Mouse (Mus musculus) liver, postnatal 0 days (tissue): ENCODE measurements at regions not wholly inside any gene's neighbourhood (a gene's known extent, or its start where the extent isn't known, plus 50 kb on each side); places are given as distances from the start of the nearest gene placed in this dataset.

Experiments
- ATAC-seq: fragments of 200-750 bp; cut with Nextera tagmentation; 2 replicates; pipeline ENCODE4 v1.8.0; 2017; ENCODE audit warnings: mild to moderate bottlenecking, moderate library complexity
- DNase-seq: peaks from one replicate; pipeline ENCODE4 v3.0.0-alpha.2; 2016
- H3K27ac ChIP-seq: fragments of 300-500 bp; sonication (generic); 2 replicates; pipeline ENCODE4 v1.5.1; 2014; ENCODE audit warnings: antibody characterized with exemption, moderate library complexity, mild to moderate bottlenecking, low read depth
- H3K27me3 ChIP-seq: fragments of 300-500 bp; sonication (generic); 2 replicates; pipeline ENCODE4 v1.6.1; 2014; ENCODE audit warnings: low read length, control low read depth, mixed read lengths; ENCODE audit not compliant: insufficient read depth
- H3K36me3 ChIP-seq: fragments of 300-500 bp; sonication (generic); replicated peaks from 2 replicates; pipeline ENCODE4 v1.6.1; 2014; ENCODE audit warnings: mild to moderate bottlenecking, control low read depth, low read length, moderate library complexity, mixed read lengths; ENCODE audit not compliant: insufficient read depth
- H3K4me1 ChIP-seq: fragments of 300-500 bp; sonication (generic); 2 replicates; pipeline ENCODE4 v1.6.1; 2014; ENCODE audit warnings: antibody characterized with exemption, mild to moderate bottlenecking, control low read depth; ENCODE audit not compliant: insufficient read depth
- H3K4me2 ChIP-seq: fragments of 300-500 bp; sonication (generic); 2 replicates; pipeline ENCODE4 v1.6.1; 2014; ENCODE audit warnings: low read depth, mild to moderate bottlenecking, low read length, moderate library complexity, mixed read lengths
- H3K4me3 ChIP-seq: fragments of 300-500 bp; sonication (generic); 2 replicates; pipeline ENCODE4 v1.5.1; 2014; ENCODE audit warnings: low read depth, low read length
- H3K9ac ChIP-seq: fragments of 300-500 bp; sonication (generic); replicated peaks from 2 replicates; pipeline ENCODE4 v1.6.1; 2014; ENCODE audit warnings: mild to moderate bottlenecking, moderate library complexity
- H3K9me3 ChIP-seq: fragments of 300-500 bp; sonication (generic); 2 replicates; pipeline ENCODE4 v1.6.1; 2016; ENCODE audit warnings: mild to moderate bottlenecking, control low read depth, low read length, mixed read lengths
- CTCF ChIP-seq: sonication (generic); IDR thresholded peaks from 2 replicates; pipeline ENCODE4 v1.5.1; 2016; ENCODE audit warnings: antibody characterized with exemption, low read depth
- EP300 ChIP-seq: IDR thresholded peaks from 2 replicates; pipeline ENCODE4 v1.6.1; 2016; ENCODE audit warnings: antibody characterized with exemption, low read depth, mild to moderate bottlenecking
- WGBS: fragments of 180-500 bp; shearing (Covaris S2); extraction: QIAGEN DNeasy Blood & Tissue Kit; methylation state at CpG from one replicate; pipeline ENCODE4 v1.1.7; 2014; ENCODE audit not compliant: insufficient replicate concordance; 5-methylcytosine and 5-hydroxymethylcytosine counted together

GRCm38 (mm10) chr9:101369380-101369779 lies 117.8 kb upstream of the Ppp2r3a start:
- Histone ChIP-seq H3K36me3 (no peaks in the 10 kb centered on the region), H3K9me3 (no peaks in the 10 kb centered on the region), H3K27me3 (no peaks in the 10 kb centered on the region), H3K4me3 (no peak overlapping the region), H3K4me1 (no peaks in the 10 kb centered on the region), H3K9ac (no peak overlapping the region), H3K27ac (no peak overlapping the region), H3K4me2 (no peak overlapping the region)
- no peak for TF ChIP-seq CTCF
- no peak for ATAC-seq
- DNase-seq = no peak
- WGBS = 30% methylated on average over 2 of the region's 2 CpGs

DNA sequence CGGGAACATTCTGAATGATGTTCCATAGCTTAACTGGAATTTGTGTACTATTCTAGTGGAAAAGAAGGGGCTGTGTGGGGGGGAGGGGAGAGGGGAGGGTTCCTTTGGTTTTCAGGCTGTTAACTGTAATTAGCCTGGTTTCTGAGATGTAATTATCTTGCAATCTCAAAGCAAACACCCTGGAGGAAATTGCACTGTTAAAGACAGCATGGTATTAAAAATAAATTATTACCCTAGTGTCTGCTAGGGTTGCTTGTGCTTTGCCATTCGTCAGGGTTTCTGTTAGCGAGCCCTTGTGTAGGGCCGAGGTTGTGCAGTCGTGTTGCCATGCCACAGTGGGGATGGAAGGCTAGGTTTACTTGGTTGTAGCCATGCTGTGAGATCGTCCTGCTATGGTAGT lies 105.0 kb upstream of the Ppp2r3a start:
- DNase-seq (no peak), ATAC-seq (no peak)
- H3K4me3 ChIP-seq = no peak overlapping the region
- no peak overlapping the region for H3K27ac ChIP-seq
- H3K36me3 ChIP-seq = no peaks in the 10 kb centered on the region
- H3K27me3 ChIP-seq = no peaks in the 10 kb centered on the region
- H3K4me2 ChIP-seq = no peak overlapping the region
- no peak for TF ChIP-seq CTCF
- TF ChIP-seq EP300 = no peak
- WGBS = 77% methylated on average over 6 of the region's 6 CpGs
- no peaks in the 10 kb centered on the region for H3K4me1 ChIP-seq
- no peaks in the 10 kb centered on the region for H3K9me3 ChIP-seq
- H3K9ac ChIP-seq = no peak overlapping the region

DNA sequence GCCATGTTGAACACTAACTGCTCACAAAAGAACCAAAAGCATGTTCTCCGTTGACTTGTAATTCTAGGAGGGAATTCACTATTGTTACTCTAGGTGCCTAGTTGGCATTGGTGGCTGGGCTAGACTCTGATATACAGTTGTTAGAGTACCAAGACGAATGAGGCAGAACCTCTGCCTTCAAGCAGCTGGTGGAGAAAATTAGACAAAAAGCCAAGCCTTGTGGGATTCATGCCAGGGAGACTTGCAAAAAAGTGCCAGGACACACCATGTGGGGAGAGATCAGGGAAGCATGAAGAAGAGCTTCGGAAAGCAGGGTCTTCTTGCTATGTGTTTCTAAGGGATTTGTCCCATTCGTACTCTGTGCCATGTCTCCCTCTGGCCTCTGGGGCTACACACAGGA lies 97.2 kb upstream of the Ppp2r3a start:
- H3K4me2 ChIP-seq = no peak overlapping the region
- H3K27me3 ChIP-seq = no peaks in the 10 kb centered on the region
- no peak overlapping the region for H3K9ac ChIP-seq
- no peaks in the 10 kb centered on the region for H3K4me1 ChIP-seq
- no peak for TF ChIP-seq CTCF
- no peak for TF ChIP-seq EP300
- WGBS = 87% methylated on average over 4 of the region's 4 CpGs
- H3K4me3 ChIP-seq = no peak overlapping the region
- no peak overlapping the region for H3K27ac ChIP-seq
- ATAC-seq = no peak
- H3K9me3 ChIP-seq = no peaks in the 10 kb centered on the region
- no peak for DNase-seq
- H3K36me3 ChIP-seq = no peaks in the 10 kb centered on the region

GRCm38 (mm10) chr9:101342887-101343286 lies 91.3 kb upstream of the Ppp2r3a start:
- no peaks in the 10 kb centered on the region for H3K36me3 ChIP-seq
- H3K27me3 ChIP-seq = no peaks in the 10 kb centered on the region
- ATAC-seq (no peak), DNase-seq (no peak)
- H3K4me2 ChIP-seq = no peak overlapping the region
- no peak overlapping the region for H3K27ac ChIP-seq
- TF ChIP-seq EP300 = no peak
- TF ChIP-seq CTCF = no peak
- H3K9ac ChIP-seq = no peak overlapping the region
- no peak overlapping the region for H3K4me3 ChIP-seq
- no peaks in the 10 kb centered on the region for H3K4me1 ChIP-seq
- 69% methylated on average over 5 of the region's 5 CpGs for WGBS
- no peaks in the 10 kb centered on the region for H3K9me3 ChIP-seq

DNA sequence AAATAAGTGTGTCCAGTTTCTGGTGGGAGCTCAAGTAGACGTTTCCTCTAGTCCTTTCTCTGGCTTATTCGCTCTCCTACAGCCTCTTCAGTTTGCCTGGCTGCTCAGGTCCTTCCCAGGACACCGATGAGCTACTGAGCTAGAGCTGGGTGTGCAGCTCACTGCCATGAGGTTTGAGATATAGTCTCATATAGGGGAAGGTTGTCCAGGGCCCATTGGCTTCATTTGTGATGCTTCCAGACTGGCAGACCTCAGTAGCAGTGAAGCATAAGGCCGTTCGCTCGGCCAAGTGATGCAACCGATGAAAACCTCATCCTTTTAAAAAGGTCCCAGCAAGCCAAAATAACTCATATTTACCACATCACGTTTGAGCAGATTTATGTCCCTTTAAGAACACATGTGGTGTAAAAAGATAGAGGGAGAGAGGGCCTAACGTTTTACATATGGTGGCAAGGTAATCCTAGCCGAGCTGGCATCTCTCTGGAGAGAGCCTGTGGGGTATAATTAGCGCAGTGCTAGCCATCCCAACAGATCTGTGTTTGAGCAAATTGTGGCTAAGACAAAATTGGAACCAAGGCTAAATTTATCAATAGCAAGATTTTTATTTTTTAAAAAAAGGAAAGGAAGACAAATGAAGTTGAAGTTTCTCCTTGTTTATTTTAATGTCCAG lies 89.3 kb upstream of the Ppp2r3a start:
- WGBS = 73% methylated on average over 11 of the region's 11 CpGs
- no peaks in the 10 kb centered on the region for H3K27me3 ChIP-seq

DNA sequence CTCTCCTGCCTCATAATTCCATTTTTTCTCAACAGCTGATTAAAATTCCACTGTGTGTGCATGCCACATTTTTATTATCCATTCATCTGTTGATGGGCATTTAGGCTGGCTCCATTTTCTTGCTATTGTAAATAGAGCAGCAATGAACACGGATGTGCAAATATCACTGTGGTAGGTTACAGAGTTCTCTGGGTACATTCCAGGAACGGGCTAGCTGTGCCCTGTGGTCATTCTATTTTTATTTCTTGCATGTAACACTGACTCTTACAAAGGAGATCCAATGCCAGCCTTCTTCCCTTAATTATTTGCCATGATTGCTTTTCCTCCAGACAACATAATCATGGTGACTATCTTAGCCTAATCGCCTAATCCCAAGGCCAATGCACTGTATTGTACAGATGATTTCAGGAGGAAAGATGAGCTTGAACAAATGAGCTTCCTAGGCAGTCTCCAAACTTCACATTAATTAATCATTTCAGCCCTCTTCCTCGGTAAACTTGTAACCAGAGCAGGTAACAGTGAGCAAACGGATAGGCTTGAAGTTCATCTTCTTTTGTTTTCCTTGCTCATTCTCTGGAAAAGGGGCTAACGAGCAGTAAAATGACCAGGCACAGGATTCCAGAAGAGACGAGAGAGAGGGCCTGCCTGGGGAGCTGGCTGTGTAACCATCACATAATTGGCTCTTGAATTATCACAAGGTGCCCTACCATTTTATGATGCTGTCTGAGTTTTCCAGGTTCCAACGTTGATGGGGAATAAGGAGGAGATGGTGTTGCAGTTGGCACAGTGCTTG lies 77.6 kb upstream of the Ppp2r3a start:
- WGBS = 61% methylated on average over 8 of the region's 8 CpGs
- DNase-seq (no peak), ATAC-seq (no peak)
- H3K9me3 ChIP-seq = no peaks in the 10 kb centered on the region
- no peaks in the 10 kb centered on the region for H3K27me3 ChIP-seq
- no peak overlapping the region for H3K4me2 ChIP-seq
- H3K36me3 ChIP-seq = no peaks in the 10 kb centered on the region
- no peak overlapping the region for H3K9ac ChIP-seq
- TF ChIP-seq EP300 (no peak), CTCF (no peak)
- no peak overlapping the region for H3K27ac ChIP-seq
- no peak overlapping the region for H3K4me3 ChIP-seq
- no peaks in the 10 kb centered on the region for H3K4me1 ChIP-seq

More for the DNA sequence above, 89.3 kb upstream of the Ppp2r3a start:
- Histone ChIP-seq H3K9me3 (no peaks in the 10 kb centered on the region), H3K4me3 (no peak overlapping the region), H3K4me1 (no peaks in the 10 kb centered on the region), H3K27ac (no peak overlapping the region), H3K36me3 (no peaks in the 10 kb centered on the region), H3K9ac (no peak overlapping the region), H3K4me2 (no peak overlapping the region)
- DNase-seq (no peak), ATAC-seq (no peak)
- no peak for TF ChIP-seq CTCF
- TF ChIP-seq EP300 = no peak
